Mouse (Mus musculus) cerebellum, adult 9-10 months (tissue): ENCODE results near the gene Slc10a1.
"Not testable (repeated sequence)": the region's sequence is repeated elsewhere in the genome, so short reads cannot be mapped to it uniquely, and the experiment has no call there.

ENCODE experiments used
- DNase-seq: peaks from one replicate; pipeline ENCODE4 v3.0.0; 2022

Slc10a1 gene

DNA sequence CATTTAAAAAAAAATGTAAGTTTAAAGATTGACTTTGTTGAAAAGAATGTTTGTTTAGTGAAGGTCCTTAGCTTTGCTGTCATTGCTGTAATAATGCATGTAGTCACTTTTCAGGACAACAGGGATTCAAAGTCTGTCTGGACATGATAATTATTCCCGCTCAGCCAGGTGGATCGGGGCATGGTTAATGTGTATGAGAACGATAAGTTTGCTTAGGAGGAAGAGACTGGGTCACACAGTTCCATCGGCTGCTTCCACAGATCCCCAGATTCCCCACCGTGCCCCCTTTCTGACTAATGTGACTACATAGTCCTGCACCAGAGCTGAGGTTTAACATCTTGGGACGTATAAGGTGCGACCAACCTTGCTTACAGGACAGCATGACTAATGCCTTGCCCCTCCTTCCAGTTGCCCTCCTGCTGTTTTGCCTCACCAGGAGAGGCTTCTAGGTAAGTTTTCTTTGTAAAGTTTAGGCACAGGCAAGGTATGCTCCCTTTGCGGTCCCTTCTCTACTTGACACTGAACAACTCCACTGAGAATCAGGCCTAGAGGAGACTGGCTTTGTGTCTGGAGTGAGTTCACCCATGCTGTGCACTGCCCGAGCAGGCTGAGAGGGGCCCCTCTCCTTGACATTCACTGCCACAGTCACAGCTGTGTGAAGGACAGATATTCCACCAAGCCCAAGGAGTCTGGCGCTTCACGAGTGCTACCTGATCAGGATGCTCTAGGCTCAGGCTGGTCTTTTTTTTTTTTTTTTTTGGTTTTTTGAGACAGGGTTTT, 2.3 kb downstream of the Slc10a1 start:
- DNase-seq: no peak

DNA sequence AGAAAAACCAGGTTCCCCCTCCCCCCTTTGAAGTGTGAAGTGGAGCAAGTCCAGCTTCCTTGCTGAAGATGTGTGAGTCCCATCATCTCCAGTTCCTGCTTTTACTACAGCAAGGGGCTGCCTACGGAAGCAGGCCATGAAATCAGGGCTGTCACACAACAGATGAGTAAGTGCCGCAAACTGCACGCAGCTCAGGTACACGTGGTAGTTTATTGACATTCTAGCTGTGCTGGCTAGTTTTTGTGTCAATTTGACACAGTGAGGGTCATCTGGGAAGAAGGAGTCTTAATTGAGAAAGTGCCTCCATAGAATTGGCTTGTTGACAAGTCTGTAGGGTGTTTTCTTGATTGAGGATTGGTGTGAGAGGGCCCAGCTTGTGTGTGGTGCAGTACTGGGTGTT, 5.9 kb downstream of the Slc10a1 start:
- DNase-seq: no peak

DNA sequence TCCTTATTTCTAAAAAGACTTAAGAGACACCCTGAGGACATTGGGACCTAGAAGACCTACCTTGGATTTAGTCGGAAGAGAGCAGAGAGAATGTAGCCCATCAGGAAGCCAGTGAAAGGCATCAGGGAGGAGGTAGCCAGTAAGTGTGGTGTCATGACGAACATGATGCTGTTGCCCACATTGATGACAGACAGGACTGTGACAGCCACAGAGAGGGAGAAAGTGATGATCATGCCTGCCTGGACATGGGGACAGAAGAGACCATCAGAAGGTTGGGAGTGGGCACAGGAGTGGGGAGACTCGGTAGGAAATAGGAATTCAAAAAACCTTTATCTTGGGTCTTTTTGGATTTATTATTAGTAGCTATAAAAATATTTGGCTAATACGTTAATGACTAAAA, 10.5 kb downstream of the Slc10a1 start:
- no peak for DNase-seq

DNA sequence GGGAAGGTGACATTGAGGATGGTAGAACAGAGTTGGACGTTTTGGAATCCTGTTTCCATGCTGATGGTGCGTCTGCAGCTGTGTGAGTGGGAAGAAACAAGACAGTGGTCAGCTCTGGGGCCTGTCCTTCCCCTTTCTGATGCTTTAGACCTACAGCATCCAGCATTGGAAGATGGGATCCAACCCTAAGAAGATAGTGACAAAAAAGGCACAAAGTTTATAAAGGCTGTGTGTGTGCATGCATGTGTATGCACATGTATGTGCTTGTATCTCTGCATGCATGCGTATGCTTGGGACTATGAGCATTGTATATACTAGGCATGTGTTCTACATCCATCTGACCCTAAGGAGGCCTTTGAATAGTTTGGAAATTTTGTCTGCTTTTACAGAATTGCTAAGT, 12.5 kb downstream of the Slc10a1 start:
- DNase-seq: no peak

DNA sequence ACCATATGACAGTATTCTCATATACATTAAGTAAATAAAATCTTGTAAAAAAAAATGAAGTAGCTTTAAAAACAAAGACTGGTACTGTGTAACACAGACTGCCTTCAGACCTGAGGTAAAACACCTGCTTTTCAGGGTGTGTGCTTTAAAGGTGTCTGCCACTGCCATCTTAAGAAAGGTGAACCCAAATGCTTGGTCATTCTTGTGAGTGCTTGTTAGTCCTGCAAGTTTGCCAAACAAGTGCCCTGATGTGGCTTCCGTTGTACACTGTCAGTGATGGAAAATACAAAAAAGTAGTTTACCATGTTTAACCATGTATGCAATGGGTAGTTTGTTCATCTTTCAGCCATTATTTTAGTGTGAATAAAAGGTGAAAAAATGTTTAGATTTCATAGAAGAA, 16.0 kb downstream of the Slc10a1 start:
- no peak for DNase-seq

DNA sequence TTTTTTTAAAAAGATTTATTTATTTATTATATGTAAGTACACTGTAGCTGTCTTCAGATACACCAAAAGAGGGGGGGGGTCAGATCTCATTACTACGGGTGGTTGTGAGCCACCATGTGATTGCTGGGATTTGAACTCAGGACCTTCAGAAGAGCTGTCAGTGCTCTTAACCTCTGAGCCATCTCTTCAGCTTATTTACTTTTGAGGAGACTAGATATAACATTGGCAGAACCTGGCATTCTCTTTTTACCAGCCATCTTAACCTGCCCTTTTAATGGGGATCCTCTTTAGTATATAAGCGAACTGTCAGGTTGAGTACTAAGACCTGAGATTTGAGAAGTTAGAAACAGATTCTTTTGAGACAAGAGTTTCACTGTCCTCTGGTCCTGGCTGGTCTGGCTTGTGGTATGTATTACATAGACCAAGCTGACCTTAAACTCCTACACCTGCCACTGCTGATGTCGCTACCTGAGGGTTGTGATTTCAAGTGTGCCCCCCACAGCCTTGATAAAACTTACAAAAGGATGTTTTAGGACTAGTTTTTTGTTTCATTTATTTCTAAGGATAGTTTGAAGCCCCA, 16.8 kb downstream of the Slc10a1 start:
- no peak for DNase-seq

DNA sequence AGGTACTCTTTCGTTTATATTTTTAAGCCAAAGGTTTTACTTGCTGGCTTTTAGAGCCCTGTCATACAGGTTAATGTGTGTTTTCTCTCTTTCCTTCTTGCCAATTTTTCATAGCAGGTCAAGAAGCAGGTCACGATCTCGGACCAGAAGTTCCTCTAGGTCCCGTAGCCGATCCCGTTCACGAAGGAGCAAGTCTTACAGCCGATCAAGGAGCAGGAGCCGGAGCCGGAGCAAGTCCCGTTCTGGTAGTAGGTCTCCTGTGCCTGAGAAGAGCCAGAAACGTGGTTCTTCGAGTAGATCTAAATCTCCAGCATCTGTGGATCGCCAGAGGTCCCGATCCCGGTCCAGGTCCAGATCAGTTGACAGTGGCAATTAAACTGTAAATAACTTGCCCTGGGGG, 18.9 kb downstream of the Slc10a1 start:
- DNase-seq: not testable (repeated sequence)

DNA sequence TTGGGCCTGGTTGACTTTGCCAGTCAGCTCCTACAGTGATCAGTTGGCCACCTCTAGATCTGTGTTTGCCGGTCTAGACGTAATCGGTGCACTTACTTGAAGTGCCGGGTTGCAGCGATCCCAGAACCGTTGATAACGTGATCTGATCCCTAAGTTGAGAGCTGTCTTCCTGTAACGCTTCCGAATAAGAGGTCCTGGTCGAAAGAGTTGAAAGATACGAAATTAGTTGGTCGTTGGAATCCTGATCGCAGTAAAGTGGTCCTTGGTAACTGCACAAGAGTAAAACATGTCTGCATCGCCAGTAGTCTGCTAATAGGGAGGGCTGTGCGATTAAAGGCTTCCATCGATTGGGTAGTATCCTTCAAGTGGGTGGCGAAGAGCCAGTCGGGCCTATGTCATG, 20.3 kb downstream of the Slc10a1 start:
- no peak for DNase-seq

DNA sequence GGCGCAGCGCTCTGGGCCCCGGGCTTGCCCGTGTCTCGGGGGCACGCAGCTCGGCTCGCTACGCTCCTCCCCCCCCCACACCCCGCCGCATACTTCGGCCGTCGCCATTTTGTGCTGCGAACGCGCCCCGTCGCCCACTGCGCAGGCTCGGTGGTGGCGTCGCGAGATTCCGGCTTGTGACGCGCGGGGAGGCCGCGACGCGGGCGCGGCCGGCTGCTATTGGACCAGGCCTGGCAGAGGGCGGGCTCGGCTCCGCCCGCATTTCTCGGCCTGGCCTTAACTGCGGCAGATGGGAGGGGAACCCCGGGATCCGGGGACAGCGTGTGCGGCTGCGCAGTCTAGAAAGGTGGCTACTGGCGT, 22.5 kb downstream of the Slc10a1 start:
- DNase-seq: peak; percentile 93

DNA sequence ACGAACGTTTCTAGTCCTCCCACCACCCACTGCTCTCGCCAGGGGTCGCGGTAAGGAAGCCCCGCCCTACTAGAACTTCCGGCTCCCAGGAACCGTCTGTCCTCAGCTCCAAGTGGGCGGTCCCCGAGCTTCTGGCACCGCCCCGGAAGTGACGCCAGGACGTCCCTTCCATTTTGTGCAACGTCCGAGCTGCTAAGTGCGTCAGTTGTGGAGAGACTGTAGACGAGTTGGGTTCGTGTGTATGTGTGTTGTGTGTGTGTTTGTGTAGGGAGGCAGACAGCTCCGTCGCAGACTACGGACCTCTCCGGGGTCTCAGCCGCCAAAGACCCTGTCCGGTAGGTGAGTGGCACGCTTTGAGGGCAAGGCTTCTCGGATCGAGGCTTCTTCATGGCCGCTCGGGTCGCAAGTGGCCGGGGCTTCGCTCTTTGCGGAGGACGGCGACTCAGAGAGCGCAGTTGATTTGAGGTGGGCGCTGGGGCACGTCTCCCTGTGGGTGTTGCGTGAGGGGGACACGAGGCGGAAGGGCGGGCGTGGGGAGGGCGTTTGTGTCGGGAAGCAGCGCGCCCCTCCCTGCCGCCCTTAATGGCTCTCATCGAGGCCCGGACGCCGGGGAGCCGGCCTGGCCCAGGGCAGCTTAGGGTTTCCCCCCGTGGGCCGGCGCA, 23.0 kb downstream of the Slc10a1 start, which contains the start of gene Srsf5:
Srsf5 (plus strand) TSS at position 171 of the 662 bp plus-strand sequence.
- peak; percentile 98 for DNase-seq

DNA sequence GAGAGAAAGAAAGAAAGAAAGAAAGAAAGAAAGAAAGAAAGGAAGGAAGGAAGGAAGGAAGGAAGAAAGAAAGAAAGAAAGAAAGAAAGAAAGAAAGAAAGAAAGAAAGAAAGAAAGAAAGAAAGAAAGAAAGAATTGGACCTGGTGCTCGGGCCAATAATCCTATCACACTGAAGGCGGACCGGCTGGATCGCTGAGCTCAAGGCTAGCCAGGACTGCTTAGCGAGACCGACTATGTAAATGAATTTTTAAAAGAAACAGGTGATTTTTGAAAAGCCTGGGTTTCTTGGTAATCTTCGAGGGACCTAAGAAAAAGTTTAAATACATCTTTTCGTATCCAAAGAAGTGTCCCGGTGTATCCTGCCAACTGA, 23.6 kb downstream of the Slc10a1 start:
- DNase-seq: not testable (repeated sequence)

DNA sequence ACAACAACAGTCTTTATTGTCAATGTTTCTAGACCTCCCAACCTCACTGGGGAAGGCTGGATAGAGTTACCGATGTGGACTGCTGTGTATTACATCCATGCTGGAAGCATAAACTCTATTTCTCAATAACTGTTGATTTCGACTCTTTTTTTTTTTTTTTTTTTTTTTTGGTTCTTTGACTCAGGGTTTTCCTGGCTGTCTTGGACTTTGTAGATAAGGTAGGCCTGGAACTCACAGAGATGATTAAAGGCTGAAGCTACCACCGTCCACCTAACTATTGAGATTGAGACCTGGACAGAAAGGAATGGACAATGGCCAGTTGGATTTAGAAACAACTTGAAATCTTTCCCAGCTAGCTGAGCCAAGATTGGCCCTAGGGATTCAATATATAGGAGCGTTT, 24.3 kb downstream of the Slc10a1 start:
- DNase-seq: peak; percentile 26

DNA sequence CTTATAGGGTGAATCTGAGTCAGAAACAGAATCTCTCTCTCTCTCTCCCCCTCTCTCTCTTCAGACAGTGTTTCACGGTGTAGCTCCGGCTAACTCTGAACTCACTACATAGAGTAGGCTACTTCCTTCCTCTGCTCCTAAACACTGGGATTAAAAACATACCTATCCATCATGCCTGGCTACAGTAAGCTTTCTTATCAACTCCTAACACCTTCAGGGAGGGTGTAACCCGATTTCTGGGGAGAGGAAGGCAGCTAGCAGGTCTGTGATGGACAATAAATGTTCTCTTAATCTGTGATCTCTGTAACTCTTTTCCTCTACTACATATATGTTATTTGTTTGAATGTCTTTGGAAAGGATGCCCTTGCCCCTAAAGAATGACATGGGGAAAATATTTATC, 25.1 kb downstream of the Slc10a1 start:
- DNase-seq: no peak

DNA sequence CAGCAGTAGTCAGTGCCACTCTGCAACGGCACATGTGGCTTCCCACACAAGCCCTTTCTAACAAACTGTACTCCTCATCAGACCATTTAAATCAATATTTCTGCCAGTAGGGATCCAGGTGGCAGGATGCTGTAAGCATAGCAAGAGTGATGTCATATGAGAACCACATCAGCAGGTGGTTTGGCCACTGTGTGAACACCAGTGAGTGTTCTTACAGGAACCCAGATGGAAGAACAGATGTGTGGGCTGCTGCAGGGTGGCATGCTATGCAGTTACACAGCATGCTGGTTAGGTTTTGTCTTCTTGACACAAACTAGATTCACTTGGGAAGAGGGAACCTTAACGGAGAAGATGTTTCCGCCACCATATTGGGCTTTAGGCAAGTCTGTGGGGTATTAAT, 26.6 kb downstream of the Slc10a1 start:
- DNase-seq: no peak

DNA sequence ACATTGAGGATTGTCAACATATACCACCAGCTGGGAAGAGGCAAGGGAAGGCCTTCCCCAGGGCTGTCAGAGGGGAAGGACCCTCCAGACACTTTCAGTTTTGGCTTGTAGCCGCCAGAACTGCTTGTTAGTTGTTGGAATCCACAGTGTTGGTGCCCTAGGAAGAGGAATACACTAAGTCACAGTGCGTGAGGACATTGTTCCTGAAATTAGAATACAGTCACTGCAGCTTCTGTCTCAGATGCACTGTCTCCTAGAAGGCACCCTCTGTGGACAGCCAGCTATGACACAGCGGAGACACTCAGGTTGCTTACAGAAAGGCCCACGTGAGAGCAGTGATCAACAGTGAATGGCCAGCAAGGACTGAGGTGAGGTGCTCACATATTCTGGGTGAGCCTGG, 29.3 kb downstream of the Slc10a1 start:
- no peak for DNase-seq

DNA sequence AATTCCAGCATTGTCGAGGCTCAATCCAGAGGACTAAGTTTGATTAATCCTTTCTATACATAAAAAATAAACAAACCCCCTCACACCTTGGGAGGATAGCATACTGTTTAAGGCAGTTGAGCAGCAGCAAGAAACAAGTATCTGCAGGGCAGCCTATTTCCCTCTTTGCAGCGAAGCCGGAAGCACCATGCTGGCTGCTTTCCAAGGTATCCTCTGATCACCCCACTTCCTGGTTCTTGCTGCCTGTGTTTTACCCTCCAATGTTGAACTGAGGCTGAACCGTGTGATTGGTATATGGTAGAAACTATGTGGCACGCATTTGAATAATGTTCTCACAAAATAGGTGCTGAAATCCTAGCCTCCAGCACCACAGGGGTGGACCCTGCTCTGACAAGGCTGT, 29.9 kb downstream of the Slc10a1 start:
- no peak for DNase-seq

DNA sequence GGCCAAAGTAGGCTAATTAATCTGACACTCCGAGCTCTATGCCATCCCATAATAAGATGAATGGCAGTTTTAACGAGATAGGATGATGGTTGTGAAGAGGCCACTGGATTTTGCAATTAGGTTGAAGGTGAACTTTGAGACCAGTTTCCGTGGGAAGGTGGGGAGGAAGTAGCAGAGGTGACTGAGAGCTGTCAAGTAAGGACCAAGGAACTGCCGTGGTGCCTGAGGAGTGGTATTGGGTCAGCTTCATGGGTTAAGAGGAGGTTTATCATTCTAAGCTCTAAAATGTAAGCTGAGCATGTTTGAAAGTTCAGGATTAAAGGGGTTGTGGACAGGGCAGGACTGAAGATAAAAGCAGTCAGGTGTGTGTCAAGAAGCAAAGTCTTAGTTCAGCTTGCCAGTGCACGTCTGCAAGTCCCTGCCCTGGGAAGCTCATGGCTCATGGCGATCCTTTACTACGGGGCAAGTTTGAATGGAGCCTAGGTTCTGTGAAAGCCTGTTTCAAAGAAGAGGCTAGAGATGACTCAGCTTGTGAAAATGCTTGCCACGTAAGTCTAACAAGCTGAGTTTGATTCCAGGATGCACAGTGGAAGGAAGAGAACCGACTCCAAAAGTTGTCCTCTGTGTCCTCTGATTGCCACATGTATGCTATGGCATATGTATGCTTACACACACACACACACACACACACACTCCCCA, 31.0 kb downstream of the Slc10a1 start:
- no peak for DNase-seq

DNA sequence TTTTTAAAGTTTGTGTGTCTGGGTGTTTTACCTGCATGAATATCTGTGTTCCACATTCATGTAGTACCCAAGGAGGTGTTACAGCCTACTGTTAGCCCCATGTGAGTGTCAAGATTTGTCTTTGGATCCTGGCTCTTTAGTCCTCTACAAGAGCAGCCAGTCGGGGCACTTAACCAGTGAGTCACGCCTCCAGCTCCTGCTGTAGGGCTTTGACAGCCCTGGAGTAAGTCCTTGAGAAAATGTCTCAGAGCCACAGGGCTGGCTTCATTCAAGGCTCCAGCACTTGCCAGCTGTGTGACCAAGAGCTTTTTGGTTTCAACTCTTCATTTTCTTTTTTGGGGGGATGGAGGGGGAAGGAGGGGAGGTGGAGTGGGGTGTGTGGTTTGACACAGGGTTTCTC, 31.8 kb downstream of the Slc10a1 start:
- no peak for DNase-seq

DNA sequence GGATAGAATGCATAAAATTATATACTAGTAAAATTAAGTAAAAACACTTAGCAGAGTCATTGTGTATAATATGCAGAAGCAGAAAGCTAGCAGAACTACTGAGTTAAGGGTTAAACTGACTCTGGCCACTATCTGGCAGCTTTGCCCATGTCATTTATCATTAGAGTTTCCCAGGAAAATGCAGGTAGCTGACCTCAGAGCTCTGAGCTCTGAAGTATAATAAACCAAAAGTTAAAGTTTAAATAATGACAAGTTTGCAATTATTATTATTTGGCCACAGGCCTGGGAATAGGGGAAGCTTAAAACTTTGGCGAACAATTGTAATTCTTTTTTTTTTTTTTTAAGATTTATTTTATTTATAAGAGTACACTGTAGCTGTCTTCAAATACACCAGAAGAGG, 35.6 kb downstream of the Slc10a1 start:
- no peak for DNase-seq

DNA sequence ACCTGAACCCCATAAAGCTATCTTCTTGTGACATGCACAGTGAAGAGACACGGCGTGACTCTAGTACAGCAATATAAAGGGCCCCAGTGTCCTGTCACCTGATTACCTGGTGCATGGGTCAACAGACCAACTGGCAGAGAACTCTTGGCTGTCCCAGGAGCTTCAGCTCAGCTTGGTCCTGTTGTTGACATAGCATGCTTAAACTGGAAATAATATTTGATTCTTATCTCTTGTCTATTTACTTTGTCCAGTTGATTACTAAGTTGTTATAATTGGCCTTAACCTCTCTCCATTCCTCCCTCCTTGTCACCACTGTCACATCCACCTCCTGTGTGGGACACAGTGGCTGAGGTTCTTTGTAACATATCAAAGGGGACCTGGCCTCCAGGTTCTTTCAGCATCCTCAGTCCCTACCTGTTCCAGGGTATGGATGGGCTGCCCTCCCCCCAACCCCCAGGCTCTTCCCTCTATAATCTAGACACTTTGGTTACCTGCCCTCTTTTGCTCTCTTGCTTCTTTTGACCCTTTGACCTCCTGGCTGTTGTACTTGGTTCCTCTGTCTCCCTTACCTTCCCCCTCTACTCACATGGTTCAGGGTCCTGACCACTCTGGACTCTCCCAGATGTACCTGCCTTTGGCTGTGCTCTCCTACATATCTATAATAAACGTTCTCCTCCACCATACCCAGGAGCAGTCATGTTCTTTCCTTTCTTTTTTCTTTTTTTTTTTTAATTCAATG, 36.9 kb downstream of the Slc10a1 start:
- no peak for DNase-seq

DNA sequence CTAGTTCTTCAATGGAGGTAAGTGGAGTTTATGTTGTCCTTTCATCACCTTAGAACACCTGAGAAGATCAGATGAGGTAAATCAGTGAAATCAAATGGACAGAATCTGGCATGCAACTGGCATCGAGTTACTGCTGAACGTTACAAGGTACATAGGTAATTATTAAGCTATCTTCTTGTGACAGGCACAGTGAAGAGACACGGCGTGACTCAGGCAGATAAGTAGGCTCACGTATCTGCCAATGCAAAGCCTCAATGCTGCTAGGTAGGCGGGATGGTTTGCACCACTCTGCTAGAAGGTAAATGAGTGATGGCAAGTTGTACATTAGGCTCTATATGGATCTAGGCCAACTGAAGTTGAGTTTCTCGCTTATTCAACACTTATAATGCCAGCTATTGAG, 38.4 kb downstream of the Slc10a1 start:
- no peak for DNase-seq

DNA sequence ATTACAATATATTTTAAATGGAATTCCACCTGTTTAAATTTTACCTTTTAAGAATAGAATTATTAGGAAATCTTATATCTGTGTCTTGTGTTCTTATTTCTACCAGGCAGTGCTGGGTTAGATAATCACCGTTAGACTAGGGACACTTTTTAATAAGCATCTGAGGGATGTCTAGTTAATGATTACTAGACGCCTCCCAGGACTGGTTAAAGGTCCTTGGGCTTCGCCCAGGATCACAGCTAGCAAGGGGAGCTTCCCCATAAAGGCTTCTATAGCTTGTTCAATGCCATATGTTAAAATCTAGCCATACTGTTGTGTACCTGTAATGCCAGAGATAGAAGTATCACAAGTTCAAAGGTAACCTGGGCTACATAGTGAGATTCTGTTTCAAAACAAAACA, 39.6 kb downstream of the Slc10a1 start:
- DNase-seq: no peak

DNA sequence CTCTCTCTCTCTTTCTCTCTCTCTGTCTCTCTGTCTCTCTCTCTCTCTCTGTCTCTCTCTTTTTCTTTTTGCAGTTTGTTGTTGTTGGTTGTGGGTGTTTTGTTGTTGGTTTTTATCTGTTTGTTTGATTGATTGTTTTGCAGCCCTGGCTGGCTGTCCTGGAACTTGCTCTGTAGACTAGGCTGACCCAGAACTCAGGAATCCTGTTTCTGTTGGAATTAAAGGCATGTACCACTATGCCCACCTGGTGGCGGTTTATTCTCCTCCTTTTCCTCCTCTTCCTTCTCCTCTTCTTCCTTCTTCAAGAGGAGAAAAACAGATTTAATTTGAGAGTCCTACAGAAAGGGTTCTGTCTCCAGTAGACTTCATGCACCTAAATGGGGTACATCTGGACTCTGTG, 41.0 kb downstream of the Slc10a1 start:
- DNase-seq: no peak
